Mouse (Mus musculus): ENCODE measurements around the gene Abhd10. TPM values are rescaled to one million over a fixed set of nuclear protein-coding genes. Genes with fewer than 3 reads are reported as not detected.

Gene Abhd10
- polyA plus RNA-seq (2012; rRNA removed) = 32.6 and 33.3 TPM in 2 replicates

GRCm38 (mm10) chr16:45742615-45743476 lies at the start of gene Abhd10:
Gene Abhd10 (minus strand): TSS chr16:45742955.

GRCm38 (mm10) chr16:45724061-45724741 lies 18.6 kb downstream of the Abhd10 start, which contains the start of gene Tagln3:
Gene Tagln3 (minus strand): TSS chr16:45724608.

DNA sequence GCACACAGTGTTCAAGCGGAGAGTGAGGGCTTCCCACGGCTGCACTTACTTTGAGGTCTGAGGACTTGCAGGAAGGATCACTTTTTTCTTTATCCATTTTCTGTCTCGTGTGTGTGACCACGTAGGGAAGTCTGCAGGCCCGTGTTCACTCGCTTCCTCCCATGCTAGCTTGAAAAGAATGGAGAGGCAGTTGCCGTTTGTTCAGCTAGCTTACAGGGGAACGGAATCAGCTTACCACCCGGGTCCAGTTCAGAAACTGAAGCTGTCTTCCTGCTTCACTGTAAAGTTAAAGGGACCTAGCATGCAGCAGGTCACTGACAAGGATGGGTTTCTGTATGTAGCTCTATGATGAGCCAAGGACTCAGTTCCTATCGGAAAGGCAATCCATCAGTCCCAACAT lies 49.2 kb downstream of the Abhd10 start, which contains the start of gene Tmprss7:
Tmprss7 (minus strand) TSS at position 101 of the 400 bp plus-strand sequence.

Other genes with a start within 250 kb of the Abhd10 start
- gene Gm609, start 250.0 kb downstream of the Abhd10 start, polyA plus RNA-seq (2012; rRNA removed) = not detected in 2 replicates
- gene Gm17783, start 210.9 kb downstream of the Abhd10 start, polyA plus RNA-seq (2012; rRNA removed) = not detected in 2 replicates
- gene Slc9c1, start 207.6 kb downstream of the Abhd10 start, polyA plus RNA-seq (2012; rRNA removed) = not detected in 2 replicates
- gene Gcsam, start 132.6 kb downstream of the Abhd10 start, polyA plus RNA-seq (2012; rRNA removed) = 0.03 TPM in 1 of 2 replicates, not detected in the other
- 0.18 and 0.22 TPM in 2 replicates for gene BC016579, start 88.9 kb downstream of the Abhd10 start, polyA plus RNA-seq (2012; rRNA removed)
- 1.3 and 1.9 TPM in 2 replicates for gene Tmprss7, start 49.3 kb downstream of the Abhd10 start, polyA plus RNA-seq (2012; rRNA removed)
- 414 and 527 TPM in 2 replicates for gene Tagln3, start 18.3 kb downstream of the Abhd10 start, polyA plus RNA-seq (2012; rRNA removed)
- 10.9 and 16.2 TPM in 2 replicates for gene Phldb2, start 210.6 kb upstream of the Abhd10 start, polyA plus RNA-seq (2012; rRNA removed)

Data from central nervous system, embryonic 14 days (tissue).